Mouse (Mus musculus) adipocyte (in vitro differentiated cells): ENCODE data around the gene Nme9.

Experiments used
- DNase-seq: peaks from one replicate; pipeline ENCODE4 v3.0.0-alpha.2; 2016; ENCODE audit warnings: low spot score

Gene Nme9

DNA sequence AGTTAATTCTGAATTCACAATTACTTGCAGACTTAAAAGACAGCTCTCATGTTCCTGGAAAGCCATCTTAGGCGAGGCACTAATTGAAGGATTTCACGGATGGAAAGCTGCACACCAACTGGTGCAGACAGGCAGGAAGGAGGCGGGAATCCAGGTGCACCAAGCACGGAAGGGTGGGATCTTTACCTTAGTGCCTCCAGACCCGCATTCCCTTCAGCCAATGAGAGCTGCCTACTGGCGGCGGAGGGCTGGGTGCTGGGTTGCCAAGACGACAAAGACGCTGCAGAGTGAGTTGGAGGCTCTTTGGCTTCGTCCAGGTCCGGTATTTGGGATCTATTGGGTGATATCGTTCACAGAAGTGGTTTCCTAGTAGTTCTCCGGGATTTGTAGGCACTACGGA, at the start of gene Nme9:
Nme9 (plus strand) TSS at position 315 of the 400 bp plus-strand sequence.
- no peak for DNase-seq

DNA sequence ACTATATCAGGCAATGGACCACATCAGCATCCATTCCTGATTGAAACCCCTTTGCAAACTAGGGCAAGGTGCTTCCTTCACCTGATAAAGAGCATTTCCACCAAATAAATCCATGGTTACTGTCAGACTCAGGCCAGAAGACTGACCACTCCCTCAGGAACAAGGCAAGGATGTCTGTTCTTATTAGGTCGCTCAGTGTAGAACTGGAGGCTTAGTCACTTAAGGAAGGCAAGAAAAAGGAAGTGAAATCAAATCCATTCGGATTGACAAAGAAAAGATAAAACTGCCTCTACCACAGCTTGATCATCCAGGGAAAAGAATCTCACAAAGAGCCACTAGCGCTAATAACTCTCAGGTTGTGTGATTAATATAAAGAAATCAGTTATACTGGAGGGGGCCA, 42.0 kb upstream of the Nme9 start:
- no peak for DNase-seq

DNA sequence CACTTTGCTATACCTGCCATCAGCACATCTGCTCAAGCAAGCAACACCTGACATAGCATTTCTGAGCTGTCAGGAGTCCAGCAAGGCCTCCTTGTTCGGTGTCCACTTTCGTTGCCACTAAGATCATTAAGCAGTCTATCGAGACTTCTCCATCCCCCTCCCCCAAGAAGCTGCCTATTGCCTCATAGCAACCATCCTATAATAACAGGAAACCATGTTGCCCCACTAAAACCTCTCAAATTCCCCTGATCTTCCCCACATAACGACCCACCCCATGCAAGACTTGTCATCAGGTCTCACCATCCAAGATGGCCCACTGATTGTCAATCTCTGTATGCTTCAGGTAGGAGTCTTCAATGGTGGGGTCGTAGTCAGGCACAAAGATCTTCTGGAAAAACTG, 40.2 kb upstream of the Nme9 start:
- no peak for DNase-seq

DNA sequence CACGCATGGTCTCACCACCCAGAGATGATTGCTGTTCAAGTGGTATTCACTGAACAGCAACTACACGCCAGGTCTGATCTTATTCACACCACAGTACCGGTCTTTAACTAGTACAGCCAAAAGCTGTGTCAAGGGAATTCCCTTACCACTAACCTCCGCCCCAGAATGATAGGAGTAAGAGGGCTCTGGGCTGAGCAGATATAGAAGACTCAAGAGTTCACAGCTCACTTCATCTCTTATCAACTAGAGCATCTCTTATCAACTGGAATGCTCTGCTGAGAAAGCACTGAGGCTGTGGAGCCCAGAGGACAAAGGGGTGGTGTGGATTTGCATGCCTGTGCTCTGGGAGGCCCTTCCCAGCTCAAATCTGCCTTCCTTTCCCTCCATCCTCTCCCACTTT, 39.5 kb upstream of the Nme9 start:
- no peak for DNase-seq

DNA sequence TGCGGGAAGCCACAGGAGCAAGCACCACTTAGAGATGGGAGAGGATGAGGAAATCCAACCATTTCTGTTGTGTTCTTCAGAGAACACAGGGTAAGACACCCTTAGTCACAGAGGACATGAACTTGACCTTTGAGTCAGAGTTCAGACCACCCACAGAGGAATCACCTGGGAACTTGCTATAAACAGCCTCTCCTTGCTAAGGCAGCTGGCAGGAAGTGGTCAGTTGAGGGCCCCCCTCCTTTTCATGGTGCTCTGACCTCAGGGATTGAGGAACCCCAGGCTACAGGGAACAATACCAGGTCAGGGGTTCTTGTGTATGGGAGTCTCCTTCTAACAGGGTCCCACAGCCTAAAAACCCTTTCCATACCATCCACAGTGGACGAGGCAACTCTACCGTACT, 34.5 kb upstream of the Nme9 start:
- DNase-seq = no peak

DNA sequence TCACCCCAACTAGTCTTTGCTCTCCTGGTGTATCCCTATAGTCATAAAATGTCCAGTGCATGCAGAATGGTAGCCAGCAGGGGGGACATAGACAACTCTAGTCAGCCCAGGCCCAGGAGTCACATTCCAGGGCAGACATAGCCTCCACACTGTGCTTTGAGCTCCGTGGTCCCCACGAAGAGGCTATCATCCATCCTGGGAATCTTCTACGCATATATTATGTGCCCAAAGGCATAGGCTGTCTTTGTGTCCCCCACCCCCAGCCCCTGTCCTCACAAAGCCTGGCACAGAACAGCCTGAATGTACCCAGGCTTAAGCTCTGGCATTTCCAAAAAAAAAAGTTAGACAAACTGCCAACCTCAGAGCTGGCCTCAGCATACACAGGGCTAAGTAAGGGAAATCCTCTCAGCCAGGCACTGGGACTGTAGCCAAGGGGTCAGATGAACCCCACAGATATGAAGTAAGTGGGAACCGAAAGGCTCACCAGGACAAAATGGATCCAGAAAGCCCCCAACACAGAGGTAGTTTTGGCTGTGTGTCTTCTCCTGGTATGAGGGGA, 33.9 kb upstream of the Nme9 start:
- DNase-seq = peak; percentile 46

DNA sequence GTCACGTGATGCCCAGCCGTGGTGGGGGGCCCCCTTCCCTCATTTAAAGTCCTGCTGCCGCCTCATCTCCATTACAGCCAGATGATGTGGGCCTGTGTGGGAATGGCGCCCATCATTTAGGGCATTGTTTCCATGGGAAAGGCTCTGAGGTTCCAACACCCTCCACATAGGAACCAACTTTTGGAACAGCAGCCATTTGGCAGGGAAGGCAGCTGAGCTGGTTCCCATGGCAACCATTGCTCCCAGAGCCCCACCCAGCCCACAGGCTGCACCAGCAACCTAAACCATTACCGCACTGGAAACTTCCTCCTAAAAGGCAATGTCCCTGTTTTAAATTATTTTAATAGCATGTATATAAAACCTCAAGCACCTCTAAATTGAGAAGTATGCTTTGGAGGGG, 32.9 kb upstream of the Nme9 start:
- DNase-seq = no peak

DNA sequence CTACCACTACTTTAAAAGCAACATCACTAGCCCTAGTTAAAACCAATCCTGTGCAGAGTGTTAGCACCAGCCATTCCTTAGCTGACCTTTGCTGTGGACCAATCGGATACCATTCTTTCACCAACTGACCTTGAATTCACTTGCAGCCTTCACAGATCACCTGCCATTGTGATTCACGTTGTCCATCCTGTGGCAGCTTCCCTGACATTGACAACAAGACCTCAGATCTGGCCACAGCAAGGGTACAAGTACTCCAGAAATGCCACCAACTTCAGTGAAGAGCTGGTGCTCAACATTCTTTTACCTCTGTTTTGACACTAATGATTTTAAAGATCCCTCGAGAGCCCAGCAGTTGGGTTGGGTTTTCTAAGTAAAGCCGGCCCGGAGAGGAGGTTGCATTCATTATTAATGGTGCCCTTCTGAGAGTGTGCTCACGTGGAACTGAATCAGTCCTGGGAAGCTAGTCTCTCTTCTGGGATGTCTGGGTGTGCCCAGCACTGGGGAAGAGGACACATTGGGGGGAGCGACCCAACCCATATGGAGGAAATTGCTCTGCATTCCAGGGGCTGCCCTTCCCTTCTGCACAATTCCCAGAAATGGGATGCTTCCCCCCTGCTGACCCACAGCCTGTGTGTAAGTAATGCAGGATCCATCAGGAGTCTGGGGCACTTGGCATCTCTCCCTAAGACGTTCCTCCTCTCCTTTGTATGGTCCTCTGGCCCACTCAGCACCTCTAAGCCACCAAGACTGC, 31.1 kb upstream of the Nme9 start:
- no peak for DNase-seq

DNA sequence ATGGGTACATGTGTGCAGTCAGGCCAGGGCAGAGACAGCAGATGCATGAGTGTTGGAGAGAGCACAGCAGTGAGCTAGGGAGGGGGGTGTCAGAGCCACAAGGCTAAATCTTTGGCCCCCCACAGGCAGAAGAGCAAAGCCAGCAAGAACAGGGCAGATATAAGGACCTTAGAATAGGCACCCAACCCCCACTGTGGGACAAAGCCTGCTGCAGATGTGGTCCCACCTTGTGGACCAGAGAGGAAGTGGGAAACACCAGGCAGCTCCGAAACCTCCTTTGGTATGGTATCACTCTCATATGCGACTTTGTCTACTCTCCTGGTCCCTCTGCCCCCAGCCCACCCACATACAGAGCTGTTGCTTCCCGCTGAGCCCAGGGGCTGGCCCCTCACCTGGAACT, 29.4 kb upstream of the Nme9 start:
- DNase-seq = no peak

DNA sequence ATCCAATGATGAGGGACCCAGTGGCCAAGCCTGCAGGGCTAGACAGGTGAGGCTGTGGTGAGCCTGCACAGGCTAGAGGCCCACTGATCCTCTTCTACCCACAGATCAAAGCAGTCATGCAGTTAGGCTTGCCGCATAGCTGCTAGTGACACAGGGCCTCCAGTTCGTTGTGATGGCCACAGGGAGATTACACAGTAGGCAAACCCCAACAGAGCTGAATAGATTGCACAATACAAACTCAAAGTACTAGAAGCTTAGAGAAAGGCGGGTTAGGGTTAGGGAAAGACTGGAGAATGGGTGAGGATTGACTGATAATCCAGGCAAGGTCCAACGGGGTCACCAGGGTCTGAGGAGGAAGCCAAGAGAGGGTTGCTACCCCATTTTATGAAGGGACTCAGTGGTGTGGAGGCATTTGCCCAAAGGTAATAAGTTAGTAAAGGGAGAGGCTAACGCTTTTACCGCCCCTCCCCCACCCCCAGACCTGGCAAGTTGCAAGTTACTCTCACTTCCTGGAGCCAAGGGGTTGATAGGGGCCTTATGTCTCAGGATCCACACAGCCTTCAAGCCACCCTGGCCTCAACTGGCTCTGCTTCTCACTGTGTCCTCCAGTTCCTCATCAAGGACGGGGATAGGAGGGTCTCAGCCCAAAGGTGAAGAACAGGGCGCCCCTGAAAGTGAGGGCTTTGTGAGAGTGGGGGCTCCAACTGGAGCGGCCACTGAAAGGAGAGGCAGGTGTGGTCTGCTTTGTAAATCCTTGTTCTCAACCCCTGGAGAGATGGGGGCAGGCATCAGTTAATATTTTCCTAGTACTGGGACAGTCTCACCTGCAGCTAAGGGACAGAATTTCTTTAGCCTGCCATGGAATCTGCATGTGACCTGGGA, 27.3 kb upstream of the Nme9 start:
- DNase-seq = no peak

DNA sequence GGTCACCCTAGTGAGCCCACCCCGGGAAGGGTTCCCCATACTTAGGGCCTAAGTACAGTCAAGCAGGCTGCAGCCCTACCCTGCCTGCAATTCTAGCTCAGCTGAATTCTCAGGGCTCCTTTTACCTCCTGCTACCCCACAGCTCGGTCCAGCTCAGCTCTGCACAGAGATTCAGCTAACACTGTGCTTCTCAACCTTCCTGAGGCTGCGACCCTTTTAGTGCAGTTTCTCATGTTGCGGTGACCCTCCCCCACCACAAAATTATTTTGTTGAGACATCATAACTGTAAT, 26.8 kb upstream of the Nme9 start:
- no peak for DNase-seq

DNA sequence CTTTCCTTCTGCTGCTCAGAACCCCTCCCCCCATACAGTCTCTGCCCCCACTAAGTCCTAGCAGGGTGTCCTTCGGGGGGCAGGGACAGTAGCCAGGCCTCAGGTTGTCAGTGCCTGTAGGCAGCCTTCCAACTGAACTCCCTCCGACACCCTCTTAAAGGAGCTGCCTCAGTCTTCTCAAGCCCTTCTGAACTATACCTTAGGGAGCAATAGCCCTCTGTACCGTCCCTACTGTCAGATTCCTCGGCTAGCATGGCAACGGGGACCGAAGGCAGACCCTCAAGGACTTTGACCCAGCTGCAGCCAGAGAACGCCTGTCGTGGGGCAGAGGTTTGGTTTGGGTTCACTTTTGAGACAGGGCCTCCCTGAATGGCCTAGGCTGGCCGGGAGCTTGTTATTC, 26.0 kb upstream of the Nme9 start:
- no peak for DNase-seq

DNA sequence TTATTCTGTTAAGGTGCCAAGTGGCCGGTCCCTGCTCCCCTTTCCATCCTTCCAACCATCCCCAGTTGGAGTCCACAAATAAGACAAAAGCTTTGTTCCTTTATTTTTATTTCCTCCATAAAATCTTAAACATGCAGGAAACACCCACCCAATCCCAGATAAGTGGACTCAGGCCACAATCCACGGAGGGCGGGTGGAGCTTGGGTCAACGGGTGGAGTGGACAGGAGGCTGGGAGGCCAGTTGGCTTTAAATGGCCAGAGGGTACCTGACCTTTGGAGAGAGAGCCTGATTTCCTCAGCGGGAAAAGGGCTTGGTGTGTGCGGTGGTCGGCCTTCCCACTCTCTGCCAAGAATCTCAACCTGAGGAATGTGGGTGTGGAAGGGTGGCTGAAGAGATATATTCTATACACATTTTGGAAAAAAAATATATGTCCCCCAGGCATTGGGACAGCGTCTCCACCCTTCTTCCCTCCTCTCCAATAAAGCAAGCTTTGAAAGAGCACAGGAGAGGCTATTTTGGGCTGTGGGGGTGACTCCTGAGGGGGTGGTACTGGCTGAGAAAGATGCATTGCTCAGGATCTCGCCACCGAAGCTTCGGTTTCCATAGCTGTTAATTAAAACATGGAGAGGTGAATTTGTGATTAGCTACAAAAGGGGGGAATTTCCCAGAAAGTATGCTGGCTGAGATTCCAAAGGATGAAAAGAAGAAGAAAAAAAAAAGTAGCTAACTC, 22.5 kb upstream of the Nme9 start:
- DNase-seq = no peak

DNA sequence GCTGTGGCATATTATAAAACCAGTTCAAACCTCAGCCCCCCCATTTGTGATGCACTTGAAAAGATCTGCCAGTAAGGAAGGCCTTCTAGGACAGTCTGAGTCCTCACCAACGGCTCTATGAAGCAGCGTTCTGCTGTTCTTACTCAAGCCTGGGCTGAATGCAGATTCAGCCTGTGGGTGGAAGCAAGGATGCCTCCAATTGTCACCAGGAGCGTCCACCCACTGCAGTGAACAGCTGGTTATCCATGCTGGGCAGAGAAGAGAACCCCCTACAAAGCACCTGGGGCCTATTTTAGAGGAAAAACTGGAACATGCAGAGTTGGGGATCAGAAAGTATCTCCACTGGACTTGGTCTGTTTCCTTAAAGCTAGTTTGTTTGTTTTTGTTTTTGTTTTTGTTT, 21.4 kb upstream of the Nme9 start:
- no peak for DNase-seq

DNA sequence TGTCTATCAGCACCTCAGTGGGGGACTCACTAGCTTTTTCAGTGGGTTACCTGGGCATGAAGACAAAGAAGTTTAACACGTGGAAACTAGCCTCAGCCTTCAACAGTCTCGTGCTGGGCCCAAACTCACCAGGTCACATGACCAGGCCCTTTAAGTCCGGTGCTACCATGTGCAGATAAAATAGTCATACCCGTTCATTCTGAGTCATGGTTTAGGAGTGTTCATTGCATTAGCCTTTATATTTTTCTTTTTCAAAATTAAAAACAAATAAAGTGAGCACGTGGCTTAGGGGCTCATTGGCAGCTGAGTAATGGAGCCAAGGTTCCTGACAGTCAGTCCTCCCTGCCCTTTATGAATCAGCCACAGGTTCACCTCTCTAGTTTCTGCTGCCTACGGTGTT, 20.5 kb upstream of the Nme9 start:
- no peak for DNase-seq

DNA sequence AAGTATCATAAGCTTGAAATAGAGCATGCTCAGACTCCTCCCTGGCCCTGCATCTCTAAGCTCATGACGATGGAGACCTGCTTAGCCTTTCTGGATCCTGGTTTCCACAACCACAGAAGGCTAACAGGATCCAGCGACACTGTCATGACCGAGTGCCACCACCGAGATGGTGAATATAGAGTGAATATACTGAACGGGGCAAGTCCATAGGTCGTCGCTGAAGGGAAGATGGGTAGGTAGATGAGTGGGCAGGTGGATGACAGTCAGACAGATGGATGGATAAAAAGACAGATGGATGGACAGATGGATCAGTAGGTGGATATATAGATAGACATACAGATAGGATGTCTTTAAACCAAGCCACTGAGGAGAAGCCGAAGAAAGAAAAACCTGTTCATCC, 19.9 kb upstream of the Nme9 start:
- no peak for DNase-seq

DNA sequence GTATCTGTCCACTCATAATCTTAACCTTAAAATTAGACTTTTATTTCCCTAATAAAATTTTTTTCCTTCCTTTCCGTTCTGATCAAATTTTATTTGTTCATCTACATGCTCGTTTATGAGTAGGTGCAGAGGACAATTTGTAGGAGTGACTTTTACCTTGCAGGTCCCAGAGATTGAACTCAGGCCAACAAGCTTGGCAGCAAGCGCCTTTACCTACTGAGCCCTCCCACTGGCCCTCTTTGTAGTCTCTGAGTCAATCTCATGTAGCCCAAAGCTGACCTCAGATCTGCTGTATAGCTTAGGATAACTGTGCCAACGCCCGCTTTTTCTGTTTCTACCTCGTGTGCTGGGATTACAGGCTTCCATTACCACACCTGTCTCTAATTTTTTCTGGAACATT, 19.3 kb upstream of the Nme9 start:
- no peak for DNase-seq

DNA sequence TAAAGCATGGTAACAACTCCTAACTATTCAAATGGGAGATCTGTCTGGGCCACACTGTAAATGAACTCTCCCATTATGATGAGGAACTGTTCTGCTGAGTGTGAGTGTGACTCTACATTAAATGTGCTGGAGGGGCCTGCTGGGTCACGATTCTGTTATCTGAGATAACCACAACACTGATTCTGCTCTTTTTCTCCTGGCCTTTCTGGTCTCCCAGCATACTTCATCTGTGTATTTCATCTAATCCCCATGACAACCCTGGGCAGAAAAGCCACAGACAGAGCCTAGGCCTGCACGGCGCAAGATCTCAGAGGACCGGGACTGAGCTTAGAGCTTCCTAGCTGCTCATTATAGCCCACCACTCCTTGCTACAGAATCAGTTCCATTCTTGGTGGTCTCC, 18.8 kb upstream of the Nme9 start:
- DNase-seq = no peak

DNA sequence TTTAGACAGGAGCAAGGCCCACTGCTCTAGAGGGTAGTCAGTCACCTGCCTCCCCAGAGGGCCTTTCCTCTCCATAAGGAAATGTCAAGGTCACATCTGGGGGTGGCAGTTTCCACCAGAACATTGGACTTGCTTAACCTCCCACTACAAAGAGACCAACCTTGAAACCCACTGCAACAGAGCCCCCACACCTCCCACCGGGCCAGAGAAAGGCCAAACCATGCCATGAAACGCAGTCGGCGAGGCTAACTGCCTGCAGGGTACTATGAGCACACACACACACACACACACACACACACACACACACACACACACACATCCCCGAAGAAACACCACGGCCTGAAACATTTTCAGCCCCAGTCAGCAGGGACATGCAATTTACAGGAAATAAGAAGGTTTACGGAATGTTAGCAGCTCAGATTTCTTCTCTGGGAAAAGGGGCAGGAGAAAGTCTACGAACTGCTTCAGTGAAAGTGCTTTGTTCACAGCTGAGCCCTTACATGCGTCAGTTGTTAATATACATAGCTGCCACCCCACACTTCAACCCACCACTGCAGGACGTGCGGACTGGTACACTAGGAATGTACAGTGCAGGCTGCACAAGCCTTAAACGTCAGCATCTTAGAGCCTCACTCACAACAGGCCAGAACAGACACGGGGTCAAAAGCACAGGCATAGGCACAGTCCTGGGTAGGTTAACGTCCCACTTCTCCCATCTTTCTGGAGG, 16.2 kb upstream of the Nme9 start:
- no peak for DNase-seq

DNA sequence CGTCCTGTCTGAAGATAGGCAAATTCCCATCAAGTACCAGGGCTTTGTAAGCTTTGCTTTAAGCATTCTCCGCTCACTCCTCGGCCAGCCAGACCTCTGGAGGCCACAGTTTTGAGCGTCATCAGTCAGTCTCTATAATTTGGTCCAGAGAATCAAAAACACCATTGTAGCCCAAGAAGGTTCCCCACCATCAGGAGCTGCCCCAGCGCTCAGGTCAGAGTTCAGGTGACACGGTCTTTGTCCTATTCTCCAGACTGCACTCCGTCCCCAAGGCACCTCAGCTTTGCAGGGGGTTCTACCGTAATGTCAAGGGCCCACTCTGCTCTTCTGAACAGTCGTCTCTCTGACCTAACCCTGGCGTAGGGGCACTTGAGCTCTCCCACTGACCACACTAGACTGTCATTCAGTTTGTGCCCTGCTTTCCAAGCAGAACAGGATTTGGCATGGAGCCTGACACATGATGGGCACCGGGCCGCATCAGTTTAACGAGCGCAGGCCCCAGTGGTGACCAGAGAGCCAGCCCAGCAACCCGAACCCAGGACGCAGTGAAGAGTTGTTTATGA, 15.6 kb upstream of the Nme9 start:
- DNase-seq = peak; percentile 60

DNA sequence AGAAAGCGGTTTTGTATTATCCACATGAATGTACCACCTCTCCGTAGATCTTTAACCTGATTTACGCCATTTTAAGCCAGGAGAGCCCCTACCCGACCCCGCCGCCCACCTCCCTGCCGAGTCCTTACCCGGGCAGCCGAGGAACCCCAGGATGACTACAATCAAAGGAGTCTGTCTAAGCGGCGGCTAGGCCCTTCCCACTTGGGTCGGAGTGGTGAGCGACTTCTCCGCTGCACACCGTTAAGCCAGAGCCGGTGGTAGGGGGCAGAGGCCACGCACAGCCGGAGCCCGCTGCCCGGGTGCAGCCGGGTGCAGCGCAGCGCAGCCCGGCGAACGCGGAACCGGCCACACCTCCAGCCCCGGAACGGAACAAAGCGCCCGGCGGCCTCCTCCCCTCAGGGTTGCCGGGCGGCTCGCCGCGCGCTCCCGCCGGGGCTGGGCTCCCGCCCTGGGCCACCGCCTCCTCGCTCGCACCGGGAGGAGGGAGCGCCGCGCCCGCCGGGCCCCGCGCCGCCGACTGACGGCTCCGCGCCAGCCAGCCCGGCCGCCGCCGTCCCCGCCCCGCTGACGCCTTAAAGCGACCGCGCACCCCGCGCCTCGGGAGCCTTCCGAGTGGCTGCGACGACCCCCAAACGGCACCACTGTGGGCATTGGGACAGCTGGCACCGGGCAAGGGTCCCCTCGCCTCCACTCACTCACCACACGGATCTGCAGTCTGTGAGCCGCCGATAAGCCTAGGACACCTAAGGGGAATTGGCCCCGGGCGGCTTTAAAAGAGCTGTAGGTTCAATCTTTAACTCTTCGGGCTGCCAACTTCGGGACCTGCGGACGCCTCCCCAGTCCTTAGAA, 14.9 kb upstream of the Nme9 start:
- DNase-seq = peak; percentile 57
